In genomic region chrX:167382854-167383186, GRCm38 (mm10) we compare ENCODE assay signal across 8 mouse cellular contexts. TPM values are rescaled to one million over a fixed set of nuclear protein-coding genes. Genes with fewer than 3 reads are reported as not detected.
DNase-seq lines count a peak whose midpoint lies in the region; ATAC-seq and TF ChIP-seq lines count a peak whose summit lies in the region.

No protein-coding gene starts in this region.

- WGBS in kidney, embryonic 15.5 days = 51% methylated on average over 7 of the region's 7 CpGs
- WGBS in hindbrain, embryonic 15.5 days = 42% methylated on average over 7 of the region's 7 CpGs
- WGBS in midbrain, embryonic 11.5 days = 44% methylated on average over 7 of the region's 7 CpGs

- H3K9me3 ChIP-seq in kidney, embryonic 15.5 days (replicated peaks) = no peaks in the 10 kb centered on the region
- H3K9me3 ChIP-seq in hindbrain, embryonic 15.5 days = no peaks in the 10 kb centered on the region
- no peaks in the 10 kb centered on the region for H3K9me3 ChIP-seq in midbrain, embryonic 11.5 days (ENCODE audit: control insufficient read depth, low read length)

- H3K4me1 ChIP-seq in kidney, embryonic 15.5 days = no peaks in the 10 kb centered on the region
- no peaks in the 10 kb centered on the region for H3K4me1 ChIP-seq in cortical plate, adult 2 months (ENCODE audit: control insufficient read depth, insufficient read depth, low read length)
- no peaks in the 10 kb centered on the region for H3K4me1 ChIP-seq in hindbrain, embryonic 15.5 days (replicated peaks)
- no peaks in the 10 kb centered on the region for H3K4me1 ChIP-seq in midbrain, embryonic 11.5 days (ENCODE audit: control insufficient read depth, insufficient read depth, low read length)

- no peak for TF ChIP-seq CTCF in cortical plate, adult 2 months (IDR thresholded peaks at IDR 0.05; ENCODE audit: extremely low read depth, insufficient read depth, low read length)

- H3K36me3 ChIP-seq in kidney, embryonic 15.5 days = no peaks in the 10 kb centered on the region
- no peaks in the 10 kb centered on the region for H3K36me3 ChIP-seq in hindbrain, embryonic 15.5 days
- H3K36me3 ChIP-seq in midbrain, embryonic 11.5 days (ENCODE audit: control insufficient read depth, insufficient read depth, low read length) = no peaks in the 10 kb centered on the region

- peak overlapping the region; percentile 68 for H3K4me2 ChIP-seq in kidney, embryonic 15.5 days
- H3K4me2 ChIP-seq in hindbrain, embryonic 15.5 days = peak overlapping the region; percentile 80
- peak overlapping the region; percentile 64 for H3K4me2 ChIP-seq in midbrain, embryonic 11.5 days

- H3K27me3 ChIP-seq in kidney, embryonic 15.5 days = peaks cover 45% of the 10 kb centered on the region
- peaks cover 14% of the 10 kb centered on the region; the same call in 1 of the 2 replicates for H3K27me3 ChIP-seq in hindbrain, embryonic 15.5 days
- peaks cover 16% of the 10 kb centered on the region for H3K27me3 ChIP-seq in midbrain, embryonic 11.5 days (ENCODE audit: control insufficient read depth, insufficient read depth, low read length)

- H3K4me3 ChIP-seq in kidney, embryonic 15.5 days (replicated peaks) = peak overlapping the region; percentile 59
- H3K4me3 ChIP-seq in cortical plate, adult 2 months (ENCODE audit: insufficient read depth, low read length) = peak overlapping the region; percentile 94
- peak overlapping the region; percentile 52 for H3K4me3 ChIP-seq in hindbrain, embryonic 15.5 days
- H3K4me3 ChIP-seq in midbrain, embryonic 11.5 days (ENCODE audit: low read depth, low read length) = peak overlapping the region; percentile 47

- H3K27ac ChIP-seq in kidney, embryonic 15.5 days = peak overlapping the region; percentile 84
- no peak overlapping the region for H3K27ac ChIP-seq in cortical plate, adult 2 months (ENCODE audit: insufficient read depth, low read length)
- H3K27ac ChIP-seq in hindbrain, embryonic 15.5 days (replicated peaks) = 0 out of 2 replicates have a peak overlapping the region, but pooled peaks have one; percentile 48
- H3K27ac ChIP-seq in midbrain, embryonic 11.5 days (ENCODE audit: low read depth, low read length) = no peak overlapping the region

- H3K9ac ChIP-seq in kidney, embryonic 15.5 days = no peak overlapping the region
- H3K9ac ChIP-seq in hindbrain, embryonic 15.5 days = peak overlapping the region; percentile 43
- H3K9ac ChIP-seq in midbrain, embryonic 11.5 days (ENCODE audit: low read length) = peak overlapping the region; percentile 74

- no peak for ATAC-seq in kidney, embryonic 15.5 days (replicated peaks; ENCODE audit: low FRiP score)
- ATAC-seq in hindbrain, embryonic 15.5 days (ENCODE audit: low FRiP score, low read depth) = no peak; the same call in 1 of the 2 replicates
- no peak for ATAC-seq in midbrain, embryonic 11.5 days (ENCODE audit: low FRiP score)
- no peak for ATAC-seq in erythroid progenitor cell, adult 5-6 weeks (replicated peaks; ENCODE audit: low FRiP score, poor library complexity, severe bottlenecking)
- no peak for ATAC-seq in monocyte, adult 5-6 weeks (replicated peaks; ENCODE audit: insufficient number of reproducible peaks, low FRiP score, low TSS enrichment, poor library complexity, severe bottlenecking)

- no peak for DNase-seq in kidney, adult 9 months
- no peak for DNase-seq in midbrain, embryonic 11.5 days (ENCODE audit: low spot score, missing footprints)
- DNase-seq in urinary bladder, adult 2 months (ENCODE audit: low spot score) = no peak

- TF ChIP-seq POLR2A in cortical plate, adult 2 months (IDR thresholded peaks at IDR 0.05; ENCODE audit: extremely low read depth, insufficient read depth, low read length) = no peak

RNA-seq across cellular contexts. Expression of gene Prps2, which starts 0.3 kb away (rescaled TPM):
- polyA plus RNA-seq in kidney, embryonic 15.5 days (2015; fragmentation: Nextera tagmentation; extraction: Ambion mirVana) = 30.1 and 33.5 TPM in 2 replicates
- polyA plus RNA-seq in cortical plate, adult 2 months (2012; rRNA removed) = 17.3 and 17.5 TPM in 2 replicates
- 13.5 and 15.3 TPM in 2 replicates for polyA plus RNA-seq in hindbrain, embryonic 15.5 days (2015; fragmentation: Nextera tagmentation; extraction: Ambion mirVana)
- polyA plus RNA-seq in midbrain, embryonic 11.5 days (2014; fragmentation: Nextera tagmentation; extraction: Ambion mirVana) = 19.2 and 22.8 TPM in 2 replicates
- polyA plus RNA-seq in urinary bladder, adult 2 months (2012; rRNA removed) = 13.4 and 14.9 TPM in 2 replicates
- total RNA-seq in erythroid progenitor cell, adult 5-6 weeks (2015; ENCODE audit: low replicate concordance) = 7.6 and 19.7 TPM in 2 replicates
- 6.2 and 8.6 TPM in 2 replicates for total RNA-seq in erythroid progenitor cell, adult 5-6 weeks (2017; ENCODE audit: low replicate concordance)
- total RNA-seq in monocyte, adult 5-6 weeks (2017) = 18.4 to 30.6 TPM (median 19.4 TPM) in 3 replicates

RNA-seq across cellular contexts. Expression of gene Tlr7, which starts 52.5 kb away (rescaled TPM):
- 0.39 and 0.44 TPM in 2 replicates for polyA plus RNA-seq in kidney, embryonic 15.5 days (2015; fragmentation: Nextera tagmentation; extraction: Ambion mirVana)
- 1.6 and 2.2 TPM in 2 replicates for polyA plus RNA-seq in cortical plate, adult 2 months (2012; rRNA removed)
- polyA plus RNA-seq in hindbrain, embryonic 15.5 days (2015; fragmentation: Nextera tagmentation; extraction: Ambion mirVana) = 0.31 and 0.79 TPM in 2 replicates
- polyA plus RNA-seq in midbrain, embryonic 11.5 days (2014; fragmentation: Nextera tagmentation; extraction: Ambion mirVana) = 0.34 and 0.54 TPM in 2 replicates
- 2.7 and 4.3 TPM in 2 replicates for polyA plus RNA-seq in urinary bladder, adult 2 months (2012; rRNA removed)
- total RNA-seq in erythroid progenitor cell, adult 5-6 weeks (2015; ENCODE audit: low replicate concordance) = 5.8 and 15.5 TPM in 2 replicates
- 3.6 and 3.9 TPM in 2 replicates for total RNA-seq in erythroid progenitor cell, adult 5-6 weeks (2017; ENCODE audit: low replicate concordance)
- total RNA-seq in monocyte, adult 5-6 weeks (2017) = 116 to 144 TPM (median 135 TPM) in 3 replicates

Comparison
In these comparisons a context has a peak if more than half of its experiments do, and no peak if none do; other contexts are left out.
1. H3K27ac ChIP-seq: peak in kidney, embryonic 15.5 days (single experiment) and hindbrain, embryonic 15.5 days (single experiment); none in cortical plate, adult 2 months (single experiment) and midbrain, embryonic 11.5 days (single experiment).
2. Peak in every context shown above with its lines, with median percentiles within 50 percentile points of each other: H3K4me2 ChIP-seq and H3K4me3 ChIP-seq.